Mouse (Mus musculus) c-Kit-positive CD71-positive TER-119-negative erythroid progenitor cells, embryonic 14.5 days (primary cell): ENCODE results near the gene Drc1.
A peak's percentile ranks its signal among the peaks of the same experiment; 100 is the strongest.

Source experiments
- DNase-seq: peaks from one replicate; pipeline ENCODE4 v3.0.0-alpha.2; 2013; ENCODE audit warnings: low read depth

Drc1 gene

GRCm38 (mm10) chr5:30281291-30281732 lies at the start of gene Drc1:
TSS of gene Drc1 (plus strand) at chr5:30281388.
- DNase-seq = no peak

- DNase-seq = no peak
These were observed 49.3 kb upstream of the Drc1 start for GRCm38 (mm10) chr5:30231891-30232270.

GRCm38 (mm10) chr5:30232271-30232971 lies 48.8 kb upstream of the Drc1 start, which contains the start of gene Selenoi:
TSS of gene Selenoi (plus strand) at chr5:30232581.
- peak; percentile 95 for DNase-seq

- DNase-seq = peak; percentile 41
These were observed 48.1 kb upstream of the Drc1 start for GRCm38 (mm10) chr5:30233042-30233441.

- peak; percentile 29 for DNase-seq
These were observed 47.2 kb upstream of the Drc1 start for GRCm38 (mm10) chr5:30233979-30234378.

GRCm38 (mm10) chr5:30235641-30236126 lies 45.5 kb upstream of the Drc1 start:
- DNase-seq = no peak

- no peak for DNase-seq
These were observed 42.7 kb upstream of the Drc1 start for GRCm38 (mm10) chr5:30238533-30238932.

GRCm38 (mm10) chr5:30240552-30240951 lies 40.6 kb upstream of the Drc1 start:
- no peak for DNase-seq

GRCm38 (mm10) chr5:30242410-30242809 lies 38.8 kb upstream of the Drc1 start:
- DNase-seq = no peak

- DNase-seq = peak; percentile 44
These were observed 37.4 kb upstream of the Drc1 start for GRCm38 (mm10) chr5:30243741-30244140.

GRCm38 (mm10) chr5:30245861-30246416 lies 35.2 kb upstream of the Drc1 start:
- no peak for DNase-seq

GRCm38 (mm10) chr5:30247666-30248065 lies 33.5 kb upstream of the Drc1 start:
- no peak for DNase-seq

GRCm38 (mm10) chr5:30255567-30256354 lies 25.4 kb upstream of the Drc1 start:
- no peak for DNase-seq

- no peak for DNase-seq
These were observed 22.4 kb upstream of the Drc1 start for GRCm38 (mm10) chr5:30258776-30259175.

- no peak for DNase-seq
These were observed 10.5 kb upstream of the Drc1 start for GRCm38 (mm10) chr5:30270571-30271190.

- no peak for DNase-seq
These were observed 9.4 kb upstream of the Drc1 start for GRCm38 (mm10) chr5:30271599-30272281.

GRCm38 (mm10) chr5:30276361-30276760 lies 4.8 kb upstream of the Drc1 start:
- DNase-seq = no peak

GRCm38 (mm10) chr5:30278952-30279351 lies 2.2 kb upstream of the Drc1 start:
- DNase-seq = no peak

GRCm38 (mm10) chr5:30279446-30279845 lies 1.7 kb upstream of the Drc1 start:
- DNase-seq = no peak

GRCm38 (mm10) chr5:30280864-30281263 lies 324 bp upstream of the Drc1 start:
- no peak for DNase-seq

- DNase-seq = no peak
These were observed 5.0 kb downstream of the Drc1 start for GRCm38 (mm10) chr5:30285944-30286799.
